Mouse (Mus musculus): ENCODE measurements around the gene Retreg2. TPM values are rescaled to one million over a fixed set of nuclear protein-coding genes. Genes with fewer than 3 reads are reported as not detected.
A peak's percentile ranks its signal among the peaks of the same experiment; 100 is the strongest.

Retreg2 gene
- polyA plus RNA-seq, 1 experiment from 2014 or later: 47.7 TPM

- under 1% methylated on average over 56 of the region's 56 CpGs for WGBS
Observed at GRCm38 (mm10) chr1:75191622-75192402, 49.2 kb downstream of the Retreg2 start, which contains the start of the genes Ankzf1 and Atg9a. Gene Ankzf1 (plus strand): TSS chr1:75192151. Gene Atg9a (minus strand): TSS chr1:75192196.

GRCm38 (mm10) chr1:75192452-75192851, 49.9 kb downstream of the Retreg2 start:
- Histone ChIP-seq H3K9ac (replicated peaks; ENCODE audit: low read depth, low read length) (peak overlapping the region; percentile 64), H3K4me2 (replicated peaks; ENCODE audit: low read depth, low read length) (peak overlapping the region; percentile 70), H3K36me3 (ENCODE audit: control insufficient read depth, insufficient read depth, low read length) (peaks cover 19% of the 10 kb centered on the region; the same call in 1 of the 2 replicates), H3K27ac (ENCODE audit: low read length) (peak overlapping the region; percentile 89), H3K9me3 (ENCODE audit: control insufficient read depth, low read depth, low read length) (no peaks in the 10 kb centered on the region), H3K4me1 (ENCODE audit: control insufficient read depth, insufficient read depth, low read length) (peaks cover 13% of the 10 kb centered on the region), H3K4me3 (ENCODE audit: low read depth, low read length) (peak overlapping the region; percentile 61), H3K27me3 (ENCODE audit: control insufficient read depth, insufficient read depth, low read length) (no peaks in the 10 kb centered on the region)
- ATAC-seq (ENCODE audit: insufficient number of reproducible peaks, insufficient read depth, low FRiP score, low read depth): peak; percentile 47; the same call in 1 of the 2 replicates
- WGBS: under 1% methylated on average over 19 of the region's 19 CpGs

More at GRCm38 (mm10) chr1:75191622-75192402, 49.2 kb downstream of the Retreg2 start, which contains the start of the genes Ankzf1 and Atg9a:
- H3K9ac ChIP-seq (replicated peaks; ENCODE audit: low read depth, low read length): peak within 1 kb of the TSS; percentile 64
- peaks cover 19% of the 10 kb centered on the region; the same call in 1 of the 2 replicates for H3K36me3 ChIP-seq (ENCODE audit: control insufficient read depth, insufficient read depth, low read length)
- H3K4me1 ChIP-seq (ENCODE audit: control insufficient read depth, insufficient read depth, low read length): peaks cover 13% of the 10 kb centered on the region
- peak within 1 kb of the TSS; percentile 89 for H3K27ac ChIP-seq (ENCODE audit: low read length)
- H3K4me2 ChIP-seq (replicated peaks; ENCODE audit: low read depth, low read length): peak within 1 kb of the TSS; percentile 70
- peak within 1 kb of the TSS; percentile 61 for H3K4me3 ChIP-seq (ENCODE audit: low read depth, low read length)
- H3K9me3 ChIP-seq (ENCODE audit: control insufficient read depth, low read depth, low read length): no peaks in the 10 kb centered on the region
- peak; percentile 99 for ATAC-seq (ENCODE audit: insufficient number of reproducible peaks, insufficient read depth, low FRiP score, low read depth)
- H3K27me3 ChIP-seq (ENCODE audit: control insufficient read depth, insufficient read depth, low read length): no peaks in the 10 kb centered on the region

Other genes with a start within 250 kb of the Retreg2 start
- gene Cryba2, start 249.6 kb upstream of the Retreg2 start, polyA plus RNA-seq (2014; fragmentation: Nextera tagmentation; extraction: Ambion mirVana): 0.36 and 0.38 TPM in 2 replicates
- not detected in 2 replicates for gene Cfap65, start 207.2 kb upstream of the Retreg2 start, polyA plus RNA-seq (2014; fragmentation: Nextera tagmentation; extraction: Ambion mirVana)
- gene Ihh, start 191.1 kb upstream of the Retreg2 start, polyA plus RNA-seq (2014; fragmentation: Nextera tagmentation; extraction: Ambion mirVana): 29.2 and 30.2 TPM in 2 replicates
- gene Nhej1, start 17.6 kb upstream of the Retreg2 start, polyA plus RNA-seq (2014; fragmentation: Nextera tagmentation; extraction: Ambion mirVana): 7.2 and 9.7 TPM in 2 replicates
- 0.42 and 0.91 TPM in 2 replicates for gene Slc23a3, start 8.9 kb upstream of the Retreg2 start, polyA plus RNA-seq (2014; fragmentation: Nextera tagmentation; extraction: Ambion mirVana)
- 37.1 and 40.5 TPM in 2 replicates for gene Cnppd1, start 67 bp upstream of the Retreg2 start, polyA plus RNA-seq (2014; fragmentation: Nextera tagmentation; extraction: Ambion mirVana)
- gene Zfand2b, start 25.9 kb downstream of the Retreg2 start, polyA plus RNA-seq (2014; fragmentation: Nextera tagmentation; extraction: Ambion mirVana): 41.0 and 43.4 TPM in 2 replicates
- gene Abcb6, start 37.6 kb downstream of the Retreg2 start, polyA plus RNA-seq (2014; fragmentation: Nextera tagmentation; extraction: Ambion mirVana): 12.9 and 19.4 TPM in 2 replicates
- 22.1 and 23.0 TPM in 2 replicates for gene Ankzf1, start 49.4 kb downstream of the Retreg2 start, polyA plus RNA-seq (2014; fragmentation: Nextera tagmentation; extraction: Ambion mirVana)
- gene Atg9a, start 49.4 kb downstream of the Retreg2 start, polyA plus RNA-seq (2014; fragmentation: Nextera tagmentation; extraction: Ambion mirVana): 23.2 and 27.2 TPM in 2 replicates
- 22.4 and 29.6 TPM in 2 replicates for gene Glb1l, start 68.0 kb downstream of the Retreg2 start, polyA plus RNA-seq (2014; fragmentation: Nextera tagmentation; extraction: Ambion mirVana)
- 123 TPM in 2 replicates for gene Stk16, start 68.1 kb downstream of the Retreg2 start, polyA plus RNA-seq (2014; fragmentation: Nextera tagmentation; extraction: Ambion mirVana)
- 59.9 and 69.1 TPM in 2 replicates for gene Tuba4a, start 77.1 kb downstream of the Retreg2 start, polyA plus RNA-seq (2014; fragmentation: Nextera tagmentation; extraction: Ambion mirVana)
- not detected in 2 replicates for gene A630095N17Rik, start 89.3 kb downstream of the Retreg2 start, polyA plus RNA-seq (2014; fragmentation: Nextera tagmentation; extraction: Ambion mirVana)
- gene Dnajb2, start 93.6 kb downstream of the Retreg2 start, polyA plus RNA-seq (2014; fragmentation: Nextera tagmentation; extraction: Ambion mirVana): 14.3 and 14.4 TPM in 2 replicates
- 2.4 and 2.9 TPM in 2 replicates for gene Ptprn, start 121.7 kb downstream of the Retreg2 start, polyA plus RNA-seq (2014; fragmentation: Nextera tagmentation; extraction: Ambion mirVana)
- 8.1 and 9.8 TPM in 2 replicates for gene Resp18, start 135.6 kb downstream of the Retreg2 start, polyA plus RNA-seq (2014; fragmentation: Nextera tagmentation; extraction: Ambion mirVana)
- gene Dnpep, start 175.2 kb downstream of the Retreg2 start, polyA plus RNA-seq (2014; fragmentation: Nextera tagmentation; extraction: Ambion mirVana): 126 and 127 TPM in 2 replicates
- 43.7 and 51.0 TPM in 2 replicates for gene Des, start 217.6 kb downstream of the Retreg2 start, polyA plus RNA-seq (2014; fragmentation: Nextera tagmentation; extraction: Ambion mirVana)
- 53.8 and 54.9 TPM in 2 replicates for gene Speg, start 232.5 kb downstream of the Retreg2 start, polyA plus RNA-seq (2014; fragmentation: Nextera tagmentation; extraction: Ambion mirVana)